Mouse (Mus musculus): ENCODE measurements around the gene Snx29.

The Snx29 gene

GRCm38 (mm10) chr16:11588689-11589088 lies 266.0 kb downstream of the Snx29 start:
- in situ Hi-C loops (cut with MboI, MseI) = no loop called here

- in situ Hi-C loops (cut with MboI, MseI) = no loop called here
Observed at GRCm38 (mm10) chr16:11589336-11589735, 266.6 kb downstream of the Snx29 start.

DNA sequence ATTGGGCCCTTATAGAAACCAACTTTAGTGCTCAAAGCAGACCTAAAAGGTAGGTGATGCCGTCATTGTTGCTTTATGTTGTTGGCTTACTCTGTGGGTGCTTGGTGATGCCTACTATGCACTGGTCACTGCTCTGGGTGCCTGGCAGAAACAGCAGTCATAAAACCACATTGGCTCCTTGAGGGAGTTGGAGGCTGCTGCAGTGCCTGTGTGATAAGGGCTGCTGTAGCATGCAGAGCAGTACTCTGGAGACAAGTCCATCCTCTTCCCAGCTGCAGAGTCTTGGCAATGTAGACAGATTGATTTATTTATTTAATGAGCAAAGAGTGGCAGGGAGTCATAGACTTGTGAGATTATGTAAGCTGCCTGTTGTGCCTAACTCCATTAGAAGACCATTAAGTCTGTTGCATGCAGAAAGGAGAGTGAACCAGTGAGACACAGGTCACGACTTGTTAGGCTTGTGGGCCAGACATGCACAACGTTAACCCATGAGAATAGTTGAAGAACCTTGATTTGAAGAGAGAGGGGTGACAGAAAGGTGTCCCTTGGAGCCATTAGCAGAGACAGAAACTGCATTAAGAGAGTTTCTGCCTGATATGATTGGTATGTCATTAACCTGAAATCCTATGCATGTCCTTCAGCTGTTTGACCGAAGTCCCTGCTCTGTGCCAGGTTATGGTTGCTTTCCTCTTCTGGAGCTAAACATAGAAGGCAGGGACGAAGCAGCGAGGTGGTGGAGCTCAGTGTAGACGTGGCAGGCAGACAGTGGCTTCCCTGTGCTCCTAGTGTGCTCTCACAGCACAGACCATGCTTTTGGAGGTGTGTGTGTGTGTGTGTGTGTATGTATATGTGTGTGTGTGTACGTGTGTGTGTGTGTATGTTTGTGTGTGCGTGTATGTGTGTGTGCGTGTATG lies 267.3 kb downstream of the Snx29 start:
- in situ Hi-C loops (cut with MboI, MseI) = no loop called here

DNA sequence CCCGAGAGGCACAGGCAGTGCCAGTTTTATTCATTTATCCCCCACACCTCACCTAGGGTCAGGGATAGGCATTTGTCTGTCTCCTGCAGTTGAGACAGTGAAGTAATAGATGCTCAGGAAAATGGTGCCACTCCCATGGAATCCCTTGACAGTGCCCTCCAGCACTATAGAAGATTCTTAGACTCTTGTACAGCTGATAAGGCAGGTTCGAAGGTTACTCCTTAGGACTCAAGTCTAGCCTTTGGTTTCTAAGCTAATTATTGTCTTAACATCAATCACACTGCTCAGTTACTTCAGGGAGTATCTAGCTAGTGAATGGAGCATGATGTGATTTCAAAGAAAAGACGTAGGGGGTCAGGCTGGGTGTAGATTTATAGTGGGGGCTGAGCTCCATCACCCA lies 273.9 kb downstream of the Snx29 start:
- in situ Hi-C loops (cut with MboI, MseI) = no loop called here

- in situ Hi-C loops (cut with MboI, MseI) = no loop called here
Observed at GRCm38 (mm10) chr16:11597769-11598168, 275.1 kb downstream of the Snx29 start.

DNA sequence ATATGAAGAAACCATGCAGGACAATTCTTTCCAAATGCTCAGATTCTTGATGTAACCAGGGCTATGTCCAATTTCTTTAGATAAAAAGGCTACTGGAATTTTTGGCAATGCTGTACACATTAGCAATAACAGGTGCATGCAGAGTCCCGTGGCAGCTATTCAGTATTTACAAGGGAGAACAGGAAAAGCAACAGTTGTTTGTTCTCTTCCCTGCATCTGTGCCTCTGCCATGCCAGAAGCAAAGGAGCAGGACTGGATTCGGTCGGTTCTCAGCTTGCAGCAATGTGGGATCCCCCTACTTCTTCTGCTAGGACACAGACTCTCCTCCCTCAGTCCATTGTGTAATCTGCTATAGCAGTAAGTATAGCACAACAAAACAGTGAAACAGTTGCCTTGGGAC lies 276.8 kb downstream of the Snx29 start:
- in situ Hi-C loops (cut with MboI, MseI) = no loop called here

- in situ Hi-C loops (cut with MboI, MseI) = no loop called here
Observed at GRCm38 (mm10) chr16:11601336-11602082, 278.8 kb downstream of the Snx29 start.

DNA sequence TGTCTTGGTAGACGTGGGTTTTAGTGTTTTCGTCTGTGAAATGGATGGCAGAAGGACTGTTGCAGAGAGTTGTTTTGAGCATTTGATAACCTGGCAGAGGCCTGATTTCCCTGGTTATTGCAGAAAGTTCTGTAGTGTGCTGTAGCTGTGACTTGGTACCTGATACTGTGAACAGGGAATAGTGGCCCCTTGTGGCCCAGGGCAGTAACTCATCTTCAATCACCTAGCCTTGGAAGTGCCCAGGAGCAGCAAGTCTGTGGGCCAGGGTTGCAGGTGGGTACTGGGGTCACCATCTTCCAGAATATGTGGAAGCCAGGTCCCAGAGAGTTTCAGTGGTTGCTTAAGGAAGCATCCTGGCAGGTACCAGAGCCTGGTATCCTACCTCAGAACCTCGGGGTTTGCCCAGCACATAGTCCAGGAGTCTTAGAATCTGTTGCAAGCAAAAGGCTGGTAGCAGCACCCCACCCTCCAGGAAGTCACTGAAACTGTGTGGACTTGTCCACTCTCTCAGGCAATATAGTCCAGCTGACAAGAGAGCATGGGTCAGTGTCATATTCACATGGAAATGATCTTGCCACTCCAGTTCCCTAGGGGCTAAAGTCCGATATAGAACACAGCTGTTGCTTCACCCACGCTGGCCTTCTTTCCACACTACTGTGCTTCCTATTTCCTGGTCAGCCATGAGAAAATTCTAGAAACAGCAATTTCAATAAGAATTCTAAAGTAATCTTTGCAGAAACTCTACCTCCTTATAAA lies 281.1 kb downstream of the Snx29 start:
- in situ Hi-C loops (cut with MboI, MseI) = no loop called here

- in situ Hi-C loops (cut with MboI, MseI) = no loop called here
Observed at GRCm38 (mm10) chr16:11612526-11613126, 289.9 kb downstream of the Snx29 start.

- in situ Hi-C loops (cut with MboI, MseI) = no loop called here
Observed at GRCm38 (mm10) chr16:11614401-11615014, 291.8 kb downstream of the Snx29 start.

DNA sequence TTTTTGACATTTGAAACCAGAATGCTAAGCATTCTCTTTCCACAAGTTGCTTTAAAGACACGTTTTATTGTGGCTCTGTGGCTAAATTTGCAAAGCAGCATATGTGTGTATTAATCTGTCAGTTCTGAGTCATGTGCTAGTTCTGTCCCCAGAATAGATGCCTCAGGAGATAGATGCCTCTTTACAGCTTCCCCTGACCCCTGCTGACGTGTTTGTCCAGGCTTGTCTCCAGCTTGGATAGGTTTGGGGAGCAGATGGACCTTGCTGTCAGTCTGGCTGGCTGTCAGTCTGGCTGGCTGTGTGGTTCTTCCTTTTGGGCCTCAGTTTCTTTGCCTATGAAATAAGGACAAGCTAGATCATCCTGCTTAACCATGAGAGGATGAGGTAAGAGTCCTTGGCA lies 292.9 kb downstream of the Snx29 start:
- in situ Hi-C loops (cut with MboI, MseI) = no loop called here

- in situ Hi-C loops (cut with MboI, MseI) = no loop called here
Observed at GRCm38 (mm10) chr16:11619951-11620350, 297.2 kb downstream of the Snx29 start.

- in situ Hi-C loops (cut with MboI, MseI) = no loop called here
Observed at GRCm38 (mm10) chr16:11621042-11621441, 298.3 kb downstream of the Snx29 start.

DNA sequence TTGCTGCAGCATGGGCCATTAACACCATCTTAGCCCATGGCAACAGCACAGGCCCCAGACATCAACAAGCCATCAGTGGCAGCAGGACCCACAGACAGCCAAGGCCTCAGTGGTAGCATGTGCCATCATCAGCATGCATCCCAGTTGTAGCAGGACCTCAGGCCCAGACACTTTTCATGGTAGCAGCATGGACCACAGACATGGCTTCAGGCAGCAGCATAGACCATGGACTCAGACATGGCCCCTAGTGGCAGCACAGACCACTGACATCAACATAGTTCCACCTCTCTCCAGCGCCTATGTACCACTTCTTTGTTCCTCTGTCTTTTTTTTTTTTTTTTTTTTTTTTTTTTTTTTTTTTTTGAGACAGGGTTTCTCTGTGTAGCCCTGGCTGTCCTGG lies 299.0 kb downstream of the Snx29 start:
- in situ Hi-C loops (cut with MboI, MseI) = no loop called here

DNA sequence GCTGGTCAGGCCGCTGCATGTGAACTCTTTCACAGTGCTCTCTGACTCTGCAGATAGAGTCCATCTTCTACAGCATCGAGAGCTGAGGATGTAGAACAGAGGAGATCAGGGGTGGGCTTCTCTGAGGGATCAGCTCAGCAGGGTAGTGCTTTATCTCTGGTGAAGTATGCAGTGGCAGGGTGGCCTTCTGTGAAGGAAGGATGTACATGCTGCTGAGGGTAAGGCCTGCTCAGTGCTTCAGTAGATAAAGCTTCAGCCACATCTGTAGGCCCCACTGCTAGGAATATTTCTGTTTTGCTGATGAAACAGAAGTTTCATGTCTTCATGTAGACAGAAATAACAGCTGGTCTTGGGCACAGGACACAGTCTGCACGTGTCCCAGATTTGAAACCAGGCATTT lies 300.3 kb downstream of the Snx29 start:
- in situ Hi-C loops (cut with MboI, MseI) = no loop called here

DNA sequence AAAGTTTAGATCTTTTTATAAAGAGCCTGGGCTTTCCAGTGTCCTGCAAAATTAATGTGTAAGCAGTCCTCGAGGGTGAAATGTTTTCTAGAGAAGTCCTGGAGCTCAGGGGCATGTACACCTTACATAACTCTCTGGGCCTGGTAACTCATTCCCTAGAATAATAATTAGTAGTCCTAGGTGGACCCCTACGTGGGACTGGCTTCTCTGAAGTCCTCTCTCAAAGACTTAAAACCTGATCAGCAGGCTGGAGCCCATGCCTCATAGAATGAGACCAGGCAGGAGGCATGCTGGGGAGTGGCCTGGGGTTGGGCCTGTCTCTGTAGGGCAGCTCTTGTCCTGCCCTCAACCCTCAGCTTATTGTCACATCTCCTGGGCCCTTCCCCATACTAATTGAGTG lies 301.4 kb downstream of the Snx29 start:
- in situ Hi-C loops (cut with MboI, MseI) = no loop called here

DNA sequence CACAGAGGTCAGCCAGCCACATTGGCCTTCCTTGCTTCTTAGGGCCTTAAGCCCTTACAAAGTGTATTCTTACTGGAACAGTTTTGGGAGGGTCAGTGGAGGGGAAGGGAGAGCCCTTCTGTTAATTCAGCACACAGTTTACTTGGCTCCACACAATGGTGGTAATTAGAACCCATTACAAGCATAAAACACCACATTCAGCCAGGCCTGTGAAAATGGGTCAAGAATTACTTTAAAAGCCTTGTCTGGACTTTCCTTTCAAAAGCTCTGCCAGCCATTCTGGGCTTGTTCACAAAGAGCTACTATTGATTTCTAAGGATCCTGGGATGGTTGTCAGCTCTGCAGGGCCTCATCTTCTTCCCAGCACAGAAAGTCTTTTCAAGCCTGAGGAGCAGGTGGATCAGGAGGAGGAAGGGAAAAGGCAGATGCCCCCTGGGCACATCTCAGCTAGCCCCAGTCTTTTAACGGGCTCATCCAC lies 303.3 kb downstream of the Snx29 start:
- in situ Hi-C loops (cut with MboI, MseI) = no loop called here

- in situ Hi-C loops (cut with MboI, MseI) = no loop called here
Observed at GRCm38 (mm10) chr16:11626616-11627015, 303.9 kb downstream of the Snx29 start.

DNA sequence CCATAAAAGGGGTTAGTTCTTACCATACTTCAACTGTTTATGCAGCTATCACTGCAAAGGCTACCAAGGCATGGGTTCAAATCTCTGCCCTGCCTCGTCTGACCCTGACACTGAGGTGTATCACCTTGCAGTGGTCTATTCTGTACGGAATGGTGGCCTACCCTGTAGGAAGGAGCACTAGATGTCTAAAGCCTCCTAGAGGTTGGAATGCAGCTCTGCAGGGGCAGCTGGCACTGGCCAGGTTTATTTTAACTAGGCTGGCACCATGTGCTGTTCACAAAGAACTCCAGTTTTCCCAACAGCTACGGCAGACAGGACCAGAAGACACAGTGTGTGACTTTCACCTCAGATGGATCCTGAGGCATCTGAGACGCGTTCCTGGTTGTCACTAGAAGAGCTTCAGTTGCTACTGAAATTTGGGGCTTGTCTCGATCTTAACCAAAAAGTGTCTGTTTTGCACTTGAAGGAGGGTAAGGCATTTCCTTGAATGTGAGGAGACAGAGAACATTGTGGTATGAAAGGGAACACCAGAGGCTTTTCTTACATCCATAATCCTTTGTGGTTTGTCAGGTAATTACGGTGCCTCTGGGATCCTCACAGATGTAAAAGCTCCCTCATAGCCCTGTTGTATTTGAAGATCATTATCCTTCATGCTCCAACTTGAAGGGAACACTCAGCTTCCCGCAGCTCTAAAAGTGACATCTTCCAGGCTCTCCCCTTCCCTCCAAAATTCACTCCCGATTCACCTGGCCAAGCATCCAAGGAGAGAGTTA lies 305.3 kb downstream of the Snx29 start:
- in situ Hi-C loops (cut with MboI, MseI) = no loop called here

DNA sequence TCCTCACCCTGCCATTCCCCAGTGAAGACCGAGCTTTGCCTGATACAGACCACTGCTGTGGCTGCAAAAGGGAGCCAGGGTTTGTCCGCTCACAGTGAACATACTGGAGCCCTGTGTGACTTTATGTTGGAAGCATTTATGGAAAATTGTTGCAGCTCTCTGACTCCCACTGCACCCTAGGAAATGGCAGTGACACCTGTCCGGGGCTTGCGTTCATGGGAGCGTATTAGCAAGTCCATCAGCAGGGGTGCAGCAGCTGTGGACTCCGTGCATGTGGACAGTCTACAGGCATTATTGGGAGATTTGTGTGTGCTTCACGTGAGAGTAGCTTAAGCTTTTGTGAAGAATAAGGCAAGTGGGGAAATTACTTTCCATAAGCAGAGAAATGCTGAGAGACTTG lies 307.0 kb downstream of the Snx29 start:
- in situ Hi-C loops (cut with MboI, MseI) = no loop called here

Data from T-helper 2 cell (primary cell).